ENCODE assay signal across 8 mouse cellular contexts in the genomic region with DNA sequence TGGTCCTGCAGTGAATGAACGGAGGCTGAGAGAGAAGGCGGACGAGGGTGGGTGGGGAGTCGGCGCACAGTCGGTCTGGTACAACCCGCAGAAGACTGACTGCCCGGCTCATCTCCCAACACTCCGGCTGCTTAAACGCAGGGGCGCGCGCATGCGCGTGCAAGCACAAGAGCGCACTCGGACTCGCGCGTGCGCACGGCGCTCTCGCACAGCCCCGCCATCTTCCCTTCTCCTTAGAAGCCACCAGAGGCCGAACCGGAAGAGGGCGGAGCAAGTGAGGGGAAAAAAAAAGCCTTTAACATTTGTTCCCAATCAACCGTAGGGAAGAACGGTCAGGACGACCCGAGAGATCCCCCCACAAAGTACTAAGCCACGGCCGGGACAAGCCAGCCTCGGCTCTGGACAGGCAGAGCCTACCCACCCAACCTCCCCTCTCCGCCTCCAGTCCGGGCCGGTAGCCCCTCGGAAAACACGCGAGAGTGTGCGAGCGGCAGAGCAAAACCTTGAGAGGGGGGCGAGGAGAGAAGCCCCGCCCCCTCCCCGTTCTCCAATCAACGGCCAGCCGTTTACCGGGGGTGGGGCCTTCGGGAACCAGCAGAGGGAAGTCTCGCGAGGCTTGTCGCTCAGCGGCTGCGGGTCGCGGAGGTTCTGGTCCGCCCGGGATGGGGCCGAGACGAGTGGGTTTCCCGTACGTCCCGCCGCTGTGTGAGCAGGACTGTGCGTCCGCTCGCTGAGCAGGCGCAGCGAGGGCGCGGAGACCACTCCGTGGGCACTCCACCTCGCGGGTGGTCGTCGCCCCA. TPM values are rescaled to one million over a fixed set of nuclear protein-coding genes. Genes with fewer than 3 reads are reported as not detected.
DNase-seq lines count a peak whose midpoint lies in the region; ATAC-seq and TF ChIP-seq lines count a peak whose summit lies in the region.

A gene (minus strand): TSS at position 526 of the 800 bp plus-strand sequence.

- peak within 1 kb of the TSS; percentile 70 for H3K4me2 ChIP-seq in embryonic facial prominence, embryonic 13.5 days
- peak within 1 kb of the TSS; percentile 65 for H3K4me2 ChIP-seq in limb, embryonic 12.5 days
- H3K4me2 ChIP-seq in midbrain, embryonic 15.5 days, result peak within 1 kb of the TSS; percentile 77

- peak within 1 kb of the TSS; percentile 96 for H3K27ac ChIP-seq in embryonic facial prominence, embryonic 13.5 days
- H3K27ac ChIP-seq in kidney, adult 2 months (ENCODE audit: insufficient read depth, low read depth, low read length), result peak within 1 kb of the TSS; percentile 99
- peak within 1 kb of the TSS; percentile 96 for H3K27ac ChIP-seq in limb, embryonic 12.5 days
- H3K27ac ChIP-seq in midbrain, embryonic 15.5 days, result peak within 1 kb of the TSS; percentile 99
- peak within 1 kb of the TSS; percentile 98 for H3K27ac ChIP-seq in spleen, adult 2 months (ENCODE audit: insufficient read depth, low read length)

- peaks cover 25% of the 10 kb centered on the region for H3K4me1 ChIP-seq in embryonic facial prominence, embryonic 13.5 days
- no peaks in the 10 kb centered on the region; the same call in 1 of the 2 replicates for H3K4me1 ChIP-seq in kidney, adult 2 months (ENCODE audit: control insufficient read depth, insufficient read depth, low read length)
- peaks cover 40% of the 10 kb centered on the region for H3K4me1 ChIP-seq in limb, embryonic 12.5 days (replicated peaks)
- H3K4me1 ChIP-seq in midbrain, embryonic 15.5 days, result peaks cover 33% of the 10 kb centered on the region
- H3K4me1 ChIP-seq in spleen, adult 2 months (ENCODE audit: control insufficient read depth, insufficient read depth, insufficient read length), result no peaks in the 10 kb centered on the region; the same call in none of the 2 replicates

- H3K9me3 ChIP-seq in embryonic facial prominence, embryonic 13.5 days, result no peaks in the 10 kb centered on the region
- H3K9me3 ChIP-seq in limb, embryonic 12.5 days, result no peaks in the 10 kb centered on the region
- no peaks in the 10 kb centered on the region for H3K9me3 ChIP-seq in midbrain, embryonic 15.5 days

- under 1% methylated on average over 77 of the region's 77 CpGs for WGBS in embryonic facial prominence, embryonic 13.5 days
- under 1% methylated on average over 77 of the region's 77 CpGs for WGBS in kidney, adult 2 months
- under 1% methylated on average over 76 of the region's 77 CpGs for WGBS in limb, embryonic 12.5 days
- WGBS in midbrain, embryonic 15.5 days, result under 1% methylated on average over 77 of the region's 77 CpGs
- WGBS in spleen, adult 2 months, result under 1% methylated on average over 77 of the region's 77 CpGs

- H3K36me3 ChIP-seq in embryonic facial prominence, embryonic 13.5 days, result 0 out of 2 replicates have a peak, but pooled peaks cover 5% of the 10 kb centered on the region
- no peaks in the 10 kb centered on the region; the same call in 1 of the 2 replicates for H3K36me3 ChIP-seq in kidney, adult 2 months (ENCODE audit: control insufficient read depth, insufficient read depth, low read length)
- no peaks in the 10 kb centered on the region for H3K36me3 ChIP-seq in limb, embryonic 12.5 days
- H3K36me3 ChIP-seq in midbrain, embryonic 15.5 days (replicated peaks), result no peaks in the 10 kb centered on the region
- peaks cover 3% of the 10 kb centered on the region for H3K36me3 ChIP-seq in spleen, adult 2 months (ENCODE audit: control insufficient read depth, insufficient read depth, low read length)

- peak; percentile 100 for DNase-seq in 3134 (ENCODE audit: extremely low read depth, insufficient read length, low spot score)
- DNase-seq in adrenal gland, postnatal 36 days, result peak; percentile 98 to 99
- peak; percentile 96 to 98 for DNase-seq in heart, adult 18-20 months
- DNase-seq in kidney, adult 2 months, result peak; percentile 98
- DNase-seq in spleen, adult 2 months (ENCODE audit: low read depth in 1 of 2, low spot score in 2 of 2), result peak; percentile 97

- no peak for TF ChIP-seq CTCF in kidney, adult 2 months (conservative IDR thresholded peaks at IDR 0.05; ENCODE audit: insufficient read depth, insufficient read length, low read depth, low read length)
- TF ChIP-seq CTCF in spleen, adult 2 months (IDR thresholded peaks at IDR 0.05; ENCODE audit: extremely low read depth, insufficient read depth, insufficient read length, insufficient replicate concordance), result no peak

- H3K27me3 ChIP-seq in embryonic facial prominence, embryonic 13.5 days, result no peaks in the 10 kb centered on the region
- H3K27me3 ChIP-seq in kidney, adult 2 months (replicated peaks; ENCODE audit: control insufficient read depth, insufficient read depth, low read length), result no peaks in the 10 kb centered on the region
- H3K27me3 ChIP-seq in limb, embryonic 12.5 days, result no peaks in the 10 kb centered on the region
- H3K27me3 ChIP-seq in midbrain, embryonic 15.5 days (replicated peaks), result no peaks in the 10 kb centered on the region
- no peaks in the 10 kb centered on the region for H3K27me3 ChIP-seq in spleen, adult 2 months (ENCODE audit: control insufficient read depth, insufficient read depth, low read length)

- peak; percentile 94 for ATAC-seq in embryonic facial prominence, embryonic 13.5 days (ENCODE audit: insufficient number of reproducible peaks, insufficient read depth, low FRiP score, low TSS enrichment, low read depth)
- ATAC-seq in limb, embryonic 12.5 days (ENCODE audit: insufficient number of reproducible peaks, insufficient read depth, low FRiP score, low TSS enrichment, low read depth), result peak; percentile 95
- ATAC-seq in midbrain, embryonic 15.5 days (replicated peaks), result peak; percentile 97

- peak; percentile 47 for TF ChIP-seq POLR2A in kidney, adult 2 months (IDR thresholded peaks at IDR 0.05; ENCODE audit: low read depth, low read length)
- peak; percentile 80 for TF ChIP-seq POLR2A in spleen, adult 2 months (IDR thresholded peaks at IDR 0.05; ENCODE audit: low read depth, low read length)

- peak within 1 kb of the TSS; percentile 96 for H3K9ac ChIP-seq in embryonic facial prominence, embryonic 13.5 days
- H3K9ac ChIP-seq in limb, embryonic 12.5 days (replicated peaks), result peak within 1 kb of the TSS; percentile 95
- H3K9ac ChIP-seq in midbrain, embryonic 15.5 days, result peak within 1 kb of the TSS; percentile 79

- H3K4me3 ChIP-seq in embryonic facial prominence, embryonic 13.5 days, result peak within 1 kb of the TSS; percentile 92
- H3K4me3 ChIP-seq in kidney, adult 2 months (ENCODE audit: insufficient read depth, low read depth, low read length), result peak within 1 kb of the TSS; percentile 98
- H3K4me3 ChIP-seq in limb, embryonic 12.5 days (replicated peaks), result peak within 1 kb of the TSS; percentile 88
- peak within 1 kb of the TSS; percentile 68 for H3K4me3 ChIP-seq in midbrain, embryonic 15.5 days
- peak within 1 kb of the TSS; percentile 98 for H3K4me3 ChIP-seq in spleen, adult 2 months (ENCODE audit: extremely low read depth, insufficient read depth, insufficient read length)

RNA-seq across cellular contexts. Expression of the gene that starts here (rescaled TPM):
- 10 to 100 TPM; 32.1 to 37.3 TPM for total RNA-seq in adrenal gland, postnatal 36 days (2021)
- 75.7 and 77.0 TPM in 2 replicates for polyA plus RNA-seq in embryonic facial prominence, embryonic 13.5 days (2015; fragmentation: Nextera tagmentation; extraction: Ambion mirVana)
- total RNA-seq in heart, adult 18-20 months (2021), result 10 to 100 TPM; 13.7 to 20.1 TPM
- 10.7 and 11.7 TPM in 2 replicates for polyA plus RNA-seq in kidney, adult 2 months (2012; rRNA removed)
- 92.9 and 101 TPM in 2 replicates for polyA plus RNA-seq in limb, embryonic 12.5 days (2016; fragmentation: Nextera tagmentation; extraction: Ambion mirVana)
- polyA plus RNA-seq in midbrain, embryonic 15.5 days (2015; fragmentation: Nextera tagmentation; extraction: Ambion mirVana), result 51.8 and 57.6 TPM in 2 replicates
- 10.2 and 11.3 TPM in 2 replicates for polyA plus RNA-seq in spleen, adult 2 months (2012; rRNA removed)

Comparison
In these comparisons a context has a peak if more than half of its experiments do, and no peak if none do; other contexts are left out.
1. Peak in every context shown above with its lines: DNase-seq, ATAC-seq, H3K4me3 ChIP-seq and H3K27ac ChIP-seq.